Mouse (Mus musculus): ENCODE data around the gene Cc2d1a. TPM values are rescaled to one million over a fixed set of nuclear protein-coding genes. Genes with fewer than 3 reads are reported as not detected.
A peak's percentile ranks its signal among the peaks of the same experiment; 100 is the strongest.

The Cc2d1a gene
- polyA plus RNA-seq, 1 experiment from 2014 or later, result 11.9 TPM

DNA sequence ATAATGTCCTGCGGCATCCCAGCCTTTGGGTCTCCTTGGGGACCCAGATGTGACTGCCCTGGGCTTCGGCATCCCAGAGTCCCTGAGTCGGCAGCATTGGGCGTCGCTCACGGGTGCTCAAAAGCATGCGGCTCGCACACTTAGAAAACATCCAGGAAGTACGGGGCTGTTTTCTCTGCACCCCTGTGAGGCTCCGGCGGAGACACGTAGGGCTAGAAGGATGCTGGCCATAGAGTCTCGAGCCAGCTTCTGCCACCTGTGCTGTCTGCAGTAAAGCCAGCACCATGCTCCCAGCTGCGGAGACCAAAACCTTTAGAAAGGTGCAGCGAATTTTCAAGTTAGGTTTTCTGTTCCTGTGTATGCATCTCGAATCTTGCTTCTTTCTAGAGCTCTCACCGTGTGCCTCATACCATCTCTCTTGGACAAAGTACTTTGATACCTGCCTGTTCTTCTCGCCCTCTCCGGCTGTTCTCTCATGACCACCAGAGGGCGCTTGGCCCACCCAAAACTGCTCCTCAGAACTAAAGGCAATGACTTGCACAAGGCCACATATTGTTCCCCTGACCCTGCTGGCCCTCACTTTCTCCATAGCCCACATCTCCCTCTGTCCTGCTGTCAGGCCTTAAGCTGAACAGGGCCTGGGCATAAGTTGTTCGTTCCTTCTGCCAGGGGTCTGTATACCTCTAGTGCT is 39.5 kb upstream of the Cc2d1a start:
- ATAC-seq (replicated peaks; ENCODE audit: insufficient number of reproducible peaks, insufficient read depth, low FRiP score, low read depth), result peak; percentile 6; the same call in 1 of the 2 replicates
- Histone ChIP-seq H3K27ac (peak overlapping the region; percentile 72), H3K36me3 (no peaks in the 10 kb centered on the region), H3K9me3 (replicated peaks) (no peaks in the 10 kb centered on the region), H3K4me3 (peak overlapping the region; percentile 50), H3K9ac (peak overlapping the region; percentile 59), H3K4me1 (replicated peaks) (peaks cover 35% of the 10 kb centered on the region), H3K4me2 (peak overlapping the region; percentile 94), H3K27me3 (no peaks in the 10 kb centered on the region)
- WGBS, result 5% methylated on average over 21 of the region's 21 CpGs

DNA sequence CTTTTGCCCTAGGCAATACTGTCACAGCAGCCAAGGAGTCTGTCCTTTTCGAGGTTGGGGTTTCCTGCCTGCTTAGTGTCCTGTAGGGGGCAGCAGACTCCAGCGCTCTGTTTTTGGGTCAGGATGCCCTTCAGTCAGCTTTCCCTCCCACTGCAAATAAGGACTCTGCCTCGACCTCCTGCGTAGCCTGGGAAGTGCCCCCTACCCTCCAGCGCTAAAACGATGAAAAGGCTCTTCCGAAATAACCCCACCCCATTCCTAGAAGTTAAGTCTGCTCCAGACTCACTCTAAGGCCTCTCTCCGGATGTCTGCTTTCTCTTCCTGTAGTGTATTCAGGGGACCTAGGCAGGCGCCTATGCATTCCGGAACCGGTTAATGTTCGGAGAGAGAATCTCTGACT is 38.8 kb upstream of the Cc2d1a start:
- ATAC-seq (replicated peaks; ENCODE audit: insufficient number of reproducible peaks, insufficient read depth, low FRiP score, low read depth), result peak; percentile 21; the same call in 1 of the 2 replicates
- peak overlapping the region; percentile 94 for H3K4me2 ChIP-seq
- under 1% methylated on average over 12 of the region's 12 CpGs for WGBS
- H3K27ac ChIP-seq, result peak overlapping the region; percentile 72
- H3K4me1 ChIP-seq (replicated peaks), result peaks cover 28% of the 10 kb centered on the region
- H3K9me3 ChIP-seq (replicated peaks), result no peaks in the 10 kb centered on the region
- no peaks in the 10 kb centered on the region for H3K27me3 ChIP-seq
- H3K4me3 ChIP-seq, result peak overlapping the region; percentile 50
- H3K9ac ChIP-seq, result peak overlapping the region; percentile 59
- H3K36me3 ChIP-seq, result no peaks in the 10 kb centered on the region

DNA sequence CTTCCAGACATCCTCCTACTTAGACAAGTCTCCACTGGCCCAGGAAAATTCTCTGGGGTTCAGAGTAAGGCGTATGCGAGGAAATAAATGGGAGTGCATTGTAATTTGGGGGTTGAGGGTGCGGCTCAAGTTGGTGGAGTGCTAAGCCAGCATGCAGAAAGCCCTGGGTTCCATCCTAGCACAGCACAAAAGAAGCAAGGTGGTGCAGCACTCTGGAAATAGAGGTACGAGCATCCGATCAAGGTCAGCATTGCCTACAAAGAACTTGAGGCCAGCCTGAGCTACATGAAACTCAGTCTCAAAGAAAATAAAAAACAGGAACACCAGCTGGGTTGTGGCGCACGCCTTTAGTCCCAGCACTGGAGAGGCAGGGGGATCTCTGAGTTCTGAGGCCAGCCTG is 37.4 kb upstream of the Cc2d1a start, which contains the start of gene Nanos3:
Gene Nanos3, minus strand, starts transcription at position 101 of the 400 bp plus-strand sequence.
- peak within 1 kb of the TSS; percentile 75; the same call in 1 of the 2 replicates for H3K27ac ChIP-seq
- no peaks in the 10 kb centered on the region for H3K27me3 ChIP-seq
- H3K9ac ChIP-seq, result peak within 1 kb of the TSS; percentile 77
- H3K36me3 ChIP-seq, result no peaks in the 10 kb centered on the region
- peaks cover 39% of the 10 kb centered on the region for H3K4me1 ChIP-seq (replicated peaks)
- no peak for ATAC-seq (replicated peaks; ENCODE audit: insufficient number of reproducible peaks, insufficient read depth, low FRiP score, low read depth)
- 95% methylated on average over 7 of the region's 7 CpGs for WGBS
- H3K4me2 ChIP-seq, result peak within 1 kb of the TSS; percentile 86
- H3K9me3 ChIP-seq (replicated peaks), result no peaks in the 10 kb centered on the region
- peak within 1 kb of the TSS; percentile 63 for H3K4me3 ChIP-seq

DNA sequence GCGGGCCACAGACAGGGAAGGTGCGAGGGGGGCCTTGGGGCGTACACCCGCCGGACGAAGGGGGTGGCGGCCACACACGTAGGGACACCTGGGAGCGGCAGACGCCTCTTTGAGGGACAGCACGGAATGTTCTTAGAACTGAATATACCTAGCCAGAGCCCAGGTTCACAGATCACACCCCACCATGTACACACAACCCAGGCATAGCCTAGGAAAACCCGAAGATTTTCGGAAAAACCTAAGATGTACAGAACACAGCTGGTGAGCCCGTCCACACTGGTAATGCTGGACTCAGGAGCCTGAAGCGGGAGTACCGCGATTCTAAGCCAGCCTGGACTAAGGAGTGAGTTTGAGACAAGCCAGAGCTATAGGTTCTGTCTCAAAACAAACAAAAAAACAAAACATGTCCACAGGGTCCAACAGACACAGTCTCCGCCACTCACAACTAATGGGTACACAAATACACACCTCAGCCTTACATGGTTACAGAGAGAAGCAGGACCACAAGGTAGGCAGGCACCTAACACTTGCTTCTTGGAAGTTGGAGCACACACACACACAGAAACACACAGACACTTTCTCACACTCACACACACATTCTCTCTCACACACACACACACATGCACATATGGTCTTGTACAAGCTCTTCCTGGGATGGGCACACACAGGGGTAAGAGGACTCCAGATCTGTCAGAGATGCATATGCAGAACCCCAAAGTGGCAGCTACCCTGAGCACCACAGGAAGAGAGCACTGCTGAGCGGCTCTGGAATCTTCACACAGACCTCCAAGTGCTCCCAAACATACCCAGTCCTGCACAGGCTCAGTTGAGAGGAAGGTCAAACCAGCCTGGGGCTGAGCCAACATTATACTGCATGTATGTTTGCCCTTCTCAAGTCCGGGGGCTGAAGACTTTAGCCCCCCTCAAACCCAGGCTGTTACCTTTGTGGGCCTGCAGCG is 36.6 kb upstream of the Cc2d1a start:
- no peaks in the 10 kb centered on the region for H3K27me3 ChIP-seq
- peak overlapping the region; percentile 75 for H3K27ac ChIP-seq
- H3K4me3 ChIP-seq, result peak overlapping the region; percentile 63
- peak overlapping the region; percentile 86 for H3K4me2 ChIP-seq
- WGBS, result 20% methylated on average over 21 of the region's 21 CpGs
- H3K9ac ChIP-seq, result peak overlapping the region; percentile 77
- no peak for ATAC-seq (replicated peaks; ENCODE audit: insufficient number of reproducible peaks, insufficient read depth, low FRiP score, low read depth)
- H3K36me3 ChIP-seq, result no peaks in the 10 kb centered on the region
- no peaks in the 10 kb centered on the region for H3K9me3 ChIP-seq (replicated peaks)
- peaks cover 47% of the 10 kb centered on the region for H3K4me1 ChIP-seq (replicated peaks)

DNA sequence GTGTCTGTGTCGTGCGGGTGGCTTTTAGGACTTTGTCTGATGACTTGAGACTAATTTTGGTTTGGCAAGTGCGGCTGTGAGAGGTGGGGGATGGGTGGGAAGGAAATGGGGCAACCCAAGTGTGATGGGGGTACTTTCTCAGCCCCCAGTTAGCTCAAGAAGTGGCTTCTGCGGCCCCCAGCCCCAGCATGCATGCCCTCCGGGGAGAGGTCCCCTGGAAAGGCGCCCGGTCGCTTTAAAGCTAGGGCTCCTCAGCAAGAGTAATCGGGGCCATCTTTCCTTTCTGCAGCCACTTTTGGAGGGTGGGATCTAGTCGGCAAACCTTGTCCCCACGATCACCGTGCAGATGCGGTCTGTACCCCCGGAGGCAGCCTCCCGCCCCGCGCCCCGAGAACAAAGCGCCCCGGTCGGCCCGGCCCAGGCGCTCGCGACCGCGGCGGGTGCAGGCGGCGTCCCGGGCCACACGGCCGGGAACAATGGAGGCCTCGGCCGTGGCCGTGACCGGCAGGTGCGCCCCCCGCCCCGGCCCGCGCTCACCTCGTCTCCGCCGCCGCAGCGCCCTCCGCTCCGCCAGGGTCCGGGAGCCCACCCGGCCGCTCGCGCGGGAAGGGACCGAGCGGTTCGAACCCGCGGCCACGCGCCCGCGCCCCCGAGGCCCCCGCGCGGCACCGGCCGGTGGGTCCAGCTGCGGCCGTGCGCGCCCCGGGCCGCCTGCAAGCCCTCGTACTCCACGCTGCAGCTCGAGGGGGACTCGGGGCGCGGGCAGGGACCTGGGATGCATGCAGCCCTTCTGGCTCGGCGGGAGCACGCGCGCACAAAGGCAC is 35.7 kb upstream of the Cc2d1a start:
- Histone ChIP-seq H3K4me3 (peak overlapping the region; percentile 63), H3K27me3 (no peaks in the 10 kb centered on the region), H3K4me1 (replicated peaks) (peaks cover 55% of the 10 kb centered on the region), H3K9ac (peak overlapping the region; percentile 77), H3K36me3 (no peaks in the 10 kb centered on the region), H3K9me3 (replicated peaks) (no peaks in the 10 kb centered on the region), H3K27ac (peak overlapping the region; percentile 75), H3K4me2 (peak overlapping the region; percentile 86)
- peak; percentile 29 for ATAC-seq (replicated peaks; ENCODE audit: insufficient number of reproducible peaks, insufficient read depth, low FRiP score, low read depth)
- WGBS, result 1% methylated on average over 79 of the region's 87 CpGs

DNA sequence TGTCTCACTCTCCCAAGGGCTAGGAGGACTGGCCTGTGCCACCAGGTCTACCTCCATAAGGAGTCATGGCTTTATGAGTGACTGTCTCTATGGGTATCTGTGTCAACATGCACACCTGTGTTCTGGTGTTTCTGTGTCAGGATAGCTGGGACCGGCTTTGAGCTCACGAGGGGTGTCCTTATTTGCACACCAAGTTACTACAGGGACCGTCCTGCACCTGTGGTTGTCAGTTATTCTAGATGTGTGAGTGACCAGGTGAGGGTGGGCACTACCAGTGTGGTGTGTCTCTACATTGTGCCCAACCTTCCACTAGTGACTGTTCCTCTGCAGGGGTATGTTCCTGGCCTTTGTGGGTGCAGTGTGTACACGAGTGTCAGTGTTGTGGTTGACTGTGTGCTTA is 35.1 kb upstream of the Cc2d1a start:
- H3K4me1 ChIP-seq (replicated peaks), result peaks cover 60% of the 10 kb centered on the region
- H3K4me2 ChIP-seq, result peak overlapping the region; percentile 86
- ATAC-seq (replicated peaks; ENCODE audit: insufficient number of reproducible peaks, insufficient read depth, low FRiP score, low read depth), result no peak
- no peaks in the 10 kb centered on the region for H3K9me3 ChIP-seq (replicated peaks)
- peak overlapping the region; percentile 77 for H3K9ac ChIP-seq
- H3K36me3 ChIP-seq, result no peaks in the 10 kb centered on the region
- H3K27me3 ChIP-seq, result no peaks in the 10 kb centered on the region
- H3K27ac ChIP-seq, result peak overlapping the region; percentile 75; the same call in 1 of the 2 replicates
- WGBS, result 45% methylated on average over 4 of the region's 4 CpGs
- peak overlapping the region; percentile 63 for H3K4me3 ChIP-seq

DNA sequence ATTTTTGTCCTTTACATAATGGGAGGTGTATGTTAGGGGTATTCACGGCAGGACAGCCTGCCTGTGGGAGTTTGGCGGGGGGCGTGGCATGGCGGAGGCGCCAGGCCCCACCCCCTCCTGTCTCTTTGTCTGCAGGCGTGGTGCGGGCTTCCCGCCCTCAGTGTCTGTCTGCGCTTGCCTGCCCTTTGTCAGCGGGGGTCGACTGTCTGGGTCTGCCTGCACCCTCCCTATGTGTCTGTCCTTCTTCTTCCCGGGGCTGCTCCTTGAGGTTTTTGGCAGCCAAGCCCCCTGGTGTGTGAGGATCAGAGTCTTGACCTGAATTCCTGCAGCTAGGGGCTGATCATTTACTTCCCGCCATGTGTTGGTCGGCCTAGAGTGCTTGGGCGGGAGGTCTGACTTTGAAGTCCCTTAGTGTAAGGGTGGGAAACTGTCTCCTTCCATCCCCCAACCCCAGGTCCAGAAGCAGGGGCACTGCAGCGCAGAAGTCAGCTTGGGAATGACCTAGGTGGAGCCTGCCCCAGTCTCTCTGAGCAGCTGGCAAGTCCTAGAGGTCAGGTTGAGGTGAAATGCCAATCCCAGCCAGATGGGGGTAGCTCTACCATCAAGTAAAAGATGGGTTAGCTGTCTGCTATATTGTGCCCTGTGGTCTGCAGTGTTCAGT is 32.9 kb upstream of the Cc2d1a start:
- Histone ChIP-seq H3K27ac (peak overlapping the region; percentile 67), H3K36me3 (no peaks in the 10 kb centered on the region), H3K9me3 (replicated peaks) (no peaks in the 10 kb centered on the region), H3K9ac (peak overlapping the region; percentile 51), H3K4me2 (peak overlapping the region; percentile 60), H3K4me1 (replicated peaks) (peaks cover 60% of the 10 kb centered on the region), H3K4me3 (peak overlapping the region; percentile 27), H3K27me3 (no peaks in the 10 kb centered on the region)
- peak; percentile 70 for ATAC-seq (replicated peaks; ENCODE audit: insufficient number of reproducible peaks, insufficient read depth, low FRiP score, low read depth)
- WGBS, result 4% methylated on average over 16 of the region's 16 CpGs

DNA sequence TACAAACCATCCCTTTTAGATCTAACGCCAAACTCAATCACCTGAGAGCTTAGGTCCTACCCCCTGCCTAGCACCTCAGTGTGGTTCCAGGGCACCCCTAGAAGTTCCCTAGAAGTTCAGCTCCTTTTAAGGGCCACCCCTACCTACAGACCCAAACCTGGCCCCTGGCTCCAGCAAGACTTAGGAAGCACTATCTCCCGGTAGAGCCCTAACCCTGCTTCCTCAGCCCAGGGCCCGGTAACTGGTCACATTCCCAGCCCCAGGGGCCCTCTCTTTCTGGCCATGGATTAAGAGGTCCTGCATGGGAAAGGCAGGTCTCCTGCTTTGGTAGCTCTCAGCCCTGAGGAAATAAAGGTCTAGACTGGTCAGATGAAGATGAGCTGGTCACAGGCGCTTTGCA is 32.2 kb upstream of the Cc2d1a start:
- Histone ChIP-seq H3K27ac (peak overlapping the region; percentile 33), H3K4me1 (replicated peaks) (peaks cover 60% of the 10 kb centered on the region)

DNA sequence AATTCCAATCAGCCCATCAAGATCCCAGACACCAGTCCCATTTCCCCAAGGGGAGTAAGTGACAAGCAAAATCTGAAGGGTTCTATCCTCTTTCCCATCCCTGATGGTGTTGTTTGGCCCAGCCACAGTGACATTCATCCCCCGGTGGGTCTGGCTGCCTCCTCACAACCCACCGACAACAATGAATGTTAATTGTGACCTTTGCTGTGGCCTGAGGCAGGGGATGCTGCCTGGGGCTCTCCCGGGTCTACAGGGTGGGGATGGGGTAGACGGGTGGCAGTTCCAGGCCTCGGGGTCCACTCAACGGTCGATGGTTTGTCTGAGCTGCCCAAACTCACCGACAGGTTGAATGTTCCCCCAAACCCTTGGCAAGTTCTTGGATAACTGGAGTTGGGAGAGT is 30.9 kb upstream of the Cc2d1a start:
- Histone ChIP-seq H3K9ac (no peak overlapping the region), H3K4me2 (no peak overlapping the region), H3K27me3 (no peaks in the 10 kb centered on the region), H3K4me1 (replicated peaks) (peaks cover 49% of the 10 kb centered on the region), H3K27ac (no peak overlapping the region), H3K36me3 (peaks cover 7% of the 10 kb centered on the region), H3K9me3 (replicated peaks) (no peaks in the 10 kb centered on the region), H3K4me3 (no peak overlapping the region)
- no peak for ATAC-seq (replicated peaks; ENCODE audit: insufficient number of reproducible peaks, insufficient read depth, low FRiP score, low read depth)
- WGBS, result 85% methylated on average over 8 of the region's 8 CpGs

More for the DNA sequence above, 32.2 kb upstream of the Cc2d1a start:
- Histone ChIP-seq H3K9ac (peak overlapping the region; percentile 51), H3K36me3 (peaks cover 3% of the 10 kb centered on the region; the same call in 1 of the 2 replicates), H3K4me3 (peak overlapping the region; percentile 27), H3K9me3 (replicated peaks) (no peaks in the 10 kb centered on the region), H3K4me2 (peak overlapping the region; percentile 60), H3K27me3 (no peaks in the 10 kb centered on the region)
- WGBS, result 34% methylated on average over 4 of the region's 4 CpGs
- no peak for ATAC-seq (replicated peaks; ENCODE audit: insufficient number of reproducible peaks, insufficient read depth, low FRiP score, low read depth)

DNA sequence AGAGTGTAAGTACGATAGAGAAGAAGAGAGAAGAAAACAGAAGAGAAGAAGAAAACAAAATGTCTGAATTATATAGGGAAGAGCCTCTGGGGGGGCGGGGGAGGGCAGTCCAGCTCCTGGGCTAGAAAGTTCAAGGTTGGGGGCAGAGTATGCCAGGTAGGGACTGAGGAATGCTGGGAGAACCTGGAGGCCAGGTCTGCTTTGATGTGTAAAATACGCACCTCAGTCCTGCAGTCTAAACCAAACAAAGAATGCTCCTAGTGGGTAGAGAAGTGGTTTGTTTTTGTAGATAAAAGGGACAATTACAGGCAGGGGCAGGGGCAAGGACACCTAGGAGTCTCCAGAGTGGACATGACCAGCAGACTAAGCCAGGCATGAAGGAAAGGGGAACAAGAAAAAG is 29.7 kb upstream of the Cc2d1a start:
- H3K27me3 ChIP-seq, result no peaks in the 10 kb centered on the region
- peaks cover 19% of the 10 kb centered on the region for H3K36me3 ChIP-seq
- H3K4me1 ChIP-seq (replicated peaks), result peaks cover 42% of the 10 kb centered on the region
- H3K27ac ChIP-seq, result no peak overlapping the region
- 78% methylated on average over 3 of the region's 3 CpGs for WGBS
- H3K9ac ChIP-seq, result no peak overlapping the region
- no peaks in the 10 kb centered on the region for H3K9me3 ChIP-seq (replicated peaks)
- ATAC-seq (replicated peaks; ENCODE audit: insufficient number of reproducible peaks, insufficient read depth, low FRiP score, low read depth), result no peak
- H3K4me2 ChIP-seq, result no peak overlapping the region
- no peak overlapping the region for H3K4me3 ChIP-seq

All from heart, embryonic 15.5 days (tissue).